Mouse (Mus musculus) brain, embryonic 14.5 days (tissue): ENCODE measurements around the gene Cd6.

Source experiments
- CTCF ChIP-seq: fragments of 200-500 bp; IDR thresholded peaks from 2 replicates; pipeline ENCODE4 v1.5.1; 2012; ENCODE audit warnings: inconsistent platforms, mild to moderate bottlenecking, moderate library complexity, borderline replicate concordance; ENCODE audit not compliant: insufficient read depth, insufficient read length; ENCODE audit errors: extremely low read depth
- POLR2A ChIP-seq: fragments of 200-500 bp; IDR thresholded peaks from 2 replicates; pipeline ENCODE4 v1.6.1; 2012; ENCODE audit warnings: mild to moderate bottlenecking, inconsistent platforms, borderline replicate concordance; ENCODE audit not compliant: poor library complexity, insufficient read depth, insufficient read length, severe bottlenecking; ENCODE audit errors: extremely low read depth

DNA sequence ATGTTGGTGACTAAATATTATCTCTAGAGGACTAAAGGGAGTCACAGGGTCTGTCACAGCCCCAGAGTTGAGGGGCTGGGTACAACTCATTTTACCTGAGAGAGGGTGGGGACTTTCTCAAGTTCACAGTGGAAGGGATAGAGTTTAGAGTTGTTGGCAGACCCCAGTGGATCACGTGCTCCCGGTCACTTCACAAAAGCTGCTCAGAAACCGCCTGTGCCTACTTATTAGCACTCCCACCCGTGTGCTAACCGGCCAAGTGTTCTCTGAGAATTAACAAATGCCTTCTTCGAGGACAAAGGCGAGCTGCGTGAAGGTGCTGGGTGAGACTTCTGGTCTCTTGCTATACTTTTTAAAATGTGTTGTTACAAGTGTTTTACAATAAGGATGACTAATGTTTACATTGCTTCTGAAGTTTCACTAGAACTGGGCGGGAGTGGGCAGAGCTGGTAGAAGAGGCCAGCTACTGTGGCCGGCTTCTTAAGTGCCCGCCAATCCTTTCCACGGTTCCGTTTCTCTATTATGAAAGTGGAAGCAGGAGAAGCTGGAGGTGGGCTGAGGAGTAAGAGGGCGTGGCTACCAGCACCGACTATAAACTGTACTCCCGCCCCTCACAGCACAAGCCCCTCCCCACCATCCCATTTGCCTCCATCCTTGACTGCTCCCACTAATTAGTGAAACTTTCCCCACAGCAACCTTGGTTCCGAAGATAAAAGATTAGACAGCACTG is 11.5 kb downstream of the Cd6 start:
- TF ChIP-seq CTCF (no peak), POLR2A (no peak)
